Mouse (Mus musculus) activated CD4-positive, CD25-positive, alpha-beta regulatory T cell, adult 4 months (primary cell): ENCODE results near the gene Tenm2. TPM values are rescaled to one million over a fixed set of nuclear protein-coding genes. Genes with fewer than 3 reads are reported as not detected.

Experiments
- ATAC-seq: one replicate; pipeline ENCODE4 v1.8.0; 2017
- polyA plus RNA-seq, 2 experiments: library from polyadenylated mRNA; unstranded; fragments of 100-300 nt; shearing (Covaris generic); gene quantifications; one replicate each; pipeline ENCODE4 v1.2.1; 2017

Tenm2 gene
- polyA plus RNA-seq, 2 experiments from 2014 or later: not detected

DNA sequence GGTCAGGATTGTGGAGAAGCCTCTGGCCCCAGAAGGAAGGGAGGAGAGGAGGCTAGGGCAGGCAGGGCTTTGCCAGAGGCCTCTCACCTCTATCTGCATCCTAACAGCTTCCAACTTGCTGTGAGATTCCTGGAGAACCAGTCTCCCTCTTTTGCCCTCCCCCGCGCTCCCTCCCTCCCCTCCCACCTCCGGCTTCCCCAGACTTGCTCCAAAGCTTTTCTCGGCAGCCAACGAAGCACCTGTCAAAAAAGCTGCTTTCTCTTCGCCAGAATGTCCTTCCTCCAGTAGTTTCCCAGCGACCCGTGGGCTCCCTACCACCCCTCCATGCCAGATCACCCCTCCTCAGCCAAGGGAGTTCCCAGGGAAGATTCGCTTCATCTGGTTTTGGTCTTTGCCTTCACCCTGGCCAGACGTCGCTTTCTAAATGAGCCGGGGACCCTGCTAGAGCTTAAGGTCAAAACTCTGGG, 1256.5 kb downstream of the Tenm2 start:
- no peak for ATAC-seq

DNA sequence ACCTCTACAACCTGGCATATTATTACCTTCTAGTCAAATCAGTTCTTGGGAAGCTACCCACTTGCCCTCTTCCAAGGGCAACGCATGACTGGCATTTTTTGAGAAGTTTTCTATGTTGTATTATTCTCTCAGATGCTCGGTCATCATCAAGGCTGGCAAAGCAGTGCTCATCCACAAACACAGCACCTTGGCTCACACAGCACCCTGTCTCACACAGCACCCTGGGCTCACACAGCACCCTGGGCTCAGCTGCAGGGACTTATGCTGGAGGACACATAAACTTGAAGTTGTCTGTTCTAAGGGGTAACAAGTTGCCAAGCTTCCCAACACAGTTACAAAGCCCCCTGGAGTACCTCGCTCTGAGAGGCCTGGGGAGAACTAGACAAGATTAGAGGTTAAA, 1258.0 kb downstream of the Tenm2 start:
- ATAC-seq: no peak

DNA sequence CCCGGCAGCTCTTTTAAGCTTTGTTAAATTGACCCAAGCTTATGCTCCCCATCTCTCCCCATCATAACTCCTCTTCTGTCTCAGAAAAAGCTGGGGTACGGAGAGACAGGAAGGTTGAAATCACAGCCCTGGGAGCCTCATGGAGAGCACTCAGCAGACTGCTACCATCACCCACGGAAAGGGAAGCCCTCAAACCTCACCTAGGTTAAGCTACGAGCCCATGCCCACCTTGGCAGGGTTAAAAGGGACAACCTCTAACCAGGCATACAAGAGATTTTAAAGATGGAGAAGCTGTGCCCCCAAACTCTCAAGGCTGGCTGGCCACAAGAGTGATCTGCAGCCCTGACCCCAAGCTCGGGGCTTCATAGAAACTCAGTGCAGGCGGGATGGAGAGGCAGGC, 1258.7 kb downstream of the Tenm2 start:
- no peak for ATAC-seq

- ATAC-seq: no peak
Observed at GRCm38 (mm10) chr11:35976482-35976881, 1259.3 kb downstream of the Tenm2 start.

GRCm38 (mm10) chr11:35974632-35975450, 1260.9 kb downstream of the Tenm2 start:
- no peak for ATAC-seq

- ATAC-seq: no peak
Observed at GRCm38 (mm10) chr11:35973135-35973534, 1262.6 kb downstream of the Tenm2 start.

DNA sequence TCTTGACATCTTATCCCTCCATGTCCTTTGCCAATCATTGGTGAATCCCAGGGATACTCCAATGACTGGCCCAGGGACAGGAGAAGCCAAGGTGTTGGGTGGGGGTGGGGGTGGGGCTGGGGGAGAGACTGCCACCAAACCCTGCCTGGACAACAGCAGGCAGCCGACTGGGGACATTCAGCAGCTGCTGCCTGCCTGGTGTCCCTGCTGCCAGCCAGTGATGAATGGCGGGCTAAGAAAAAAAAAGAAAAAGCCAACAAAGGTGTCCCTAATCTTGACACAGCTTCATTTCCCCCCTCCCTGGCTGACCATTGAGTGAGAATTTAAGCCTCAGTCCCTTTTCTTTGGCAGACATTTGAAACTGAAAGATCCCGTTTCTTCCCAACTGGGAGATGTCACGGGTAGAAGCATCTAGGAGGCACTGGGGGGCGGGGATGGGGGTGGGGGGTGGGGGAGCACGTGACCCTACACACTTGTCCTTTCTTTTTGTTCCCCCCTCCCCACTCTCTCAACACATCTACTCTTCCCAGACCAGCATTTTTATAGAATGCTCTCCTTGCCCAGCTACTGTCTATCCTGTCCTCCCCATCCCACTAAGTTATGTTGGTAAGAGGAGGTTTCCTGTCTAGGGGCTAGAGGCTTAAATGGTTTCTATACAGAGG, 1263.4 kb downstream of the Tenm2 start:
- no peak for ATAC-seq

GRCm38 (mm10) chr11:35970806-35971705, 1264.7 kb downstream of the Tenm2 start:
- ATAC-seq: no peak

- no peak for ATAC-seq
Observed at GRCm38 (mm10) chr11:35968291-35968690, 1267.5 kb downstream of the Tenm2 start.

GRCm38 (mm10) chr11:35963981-35964549, 1271.7 kb downstream of the Tenm2 start:
- no peak for ATAC-seq

GRCm38 (mm10) chr11:35963554-35963953, 1272.2 kb downstream of the Tenm2 start:
- ATAC-seq: no peak

- no peak for ATAC-seq
Observed at GRCm38 (mm10) chr11:35962431-35962830, 1273.3 kb downstream of the Tenm2 start.

- no peak for ATAC-seq
Observed at GRCm38 (mm10) chr11:35959270-35959669, 1276.5 kb downstream of the Tenm2 start.
